Mouse (Mus musculus): ENCODE data around the gene Tubb3. TPM values are rescaled to one million over a fixed set of nuclear protein-coding genes. Genes with fewer than 3 reads are reported as not detected.
"Not testable (repeated sequence)": the region's sequence is repeated elsewhere in the genome, so short reads cannot be mapped to it uniquely, and the experiment has no call there.

Tubb3 gene
- polyA plus RNA-seq, 1 experiment = 3,474 TPM

DNA sequence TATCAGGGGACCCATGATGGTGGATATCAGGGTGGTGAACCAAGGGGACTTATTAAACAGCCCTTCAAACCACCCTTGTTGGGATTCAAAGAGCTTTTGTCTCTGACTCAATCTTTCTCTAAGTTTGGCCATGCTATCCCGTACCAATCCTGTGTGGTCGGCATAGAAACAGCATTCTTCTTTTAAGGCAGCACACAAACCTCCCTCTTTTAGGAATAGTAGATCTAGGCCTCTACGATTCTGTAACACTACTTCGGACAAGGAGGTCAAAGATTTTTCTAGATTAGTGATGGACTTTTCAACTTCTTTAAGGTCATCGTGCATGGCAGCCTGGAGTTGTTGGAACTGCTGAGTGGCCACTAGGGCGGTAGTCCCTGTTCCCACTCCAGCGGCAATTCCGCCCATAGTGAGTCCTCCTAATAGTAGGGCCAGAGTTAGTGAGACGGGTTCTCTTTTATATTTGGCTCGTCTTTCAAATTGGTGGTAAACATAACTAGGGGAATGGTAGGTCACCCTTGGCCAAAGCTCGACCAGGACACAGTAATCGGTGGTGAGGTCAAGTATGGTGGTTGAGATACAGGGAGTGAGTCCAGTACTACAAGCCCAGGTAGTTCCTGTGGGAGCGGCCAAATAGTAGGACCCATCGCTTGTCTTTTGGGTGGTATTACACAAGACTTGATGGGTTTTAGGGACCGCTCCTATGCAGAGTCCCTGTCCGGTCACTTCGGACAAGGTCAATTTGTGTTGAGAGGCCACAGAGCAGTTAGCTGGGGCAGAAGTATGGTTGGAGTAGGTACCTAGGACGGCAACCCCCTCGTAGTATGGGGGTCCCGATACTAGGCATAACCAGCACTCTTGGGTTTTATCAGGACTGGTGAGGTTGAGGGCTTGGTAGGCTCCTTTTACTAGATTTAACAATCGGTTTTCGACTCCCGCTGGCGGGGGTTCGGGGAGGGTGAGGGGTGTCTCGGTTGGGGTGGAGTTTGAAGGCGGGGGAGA lies 15.6 kb downstream of the Tubb3 start:
- DNase-seq (ENCODE audit: low read depth) = no peak

GRCm38 (mm10) chr8:123427639-123428275 lies 16.5 kb downstream of the Tubb3 start:
- no peak for DNase-seq (ENCODE audit: low read depth)
- TF ChIP-seq POLR2A (IDR thresholded peaks at IDR 0.05; ENCODE audit: borderline replicate concordance, extremely low read depth, insufficient read depth, insufficient read length, poor library complexity, severe bottlenecking) (no peak), CTCF (IDR thresholded peaks at IDR 0.05; ENCODE audit: borderline replicate concordance, extremely low read depth, insufficient read depth, insufficient read length) (no peak)

More for the DNA sequence above, 15.6 kb downstream of the Tubb3 start:
- TF ChIP-seq CTCF (IDR thresholded peaks at IDR 0.05; ENCODE audit: borderline replicate concordance, extremely low read depth, insufficient read depth, insufficient read length) = no peak
- no peak for TF ChIP-seq POLR2A (IDR thresholded peaks at IDR 0.05; ENCODE audit: borderline replicate concordance, extremely low read depth, insufficient read depth, insufficient read length, poor library complexity, severe bottlenecking)

GRCm38 (mm10) chr8:123428343-123428893 lies 17.2 kb downstream of the Tubb3 start:
- DNase-seq (ENCODE audit: low read depth) = no peak
- no peak for TF ChIP-seq CTCF (IDR thresholded peaks at IDR 0.05; ENCODE audit: borderline replicate concordance, extremely low read depth, insufficient read depth, insufficient read length)
- TF ChIP-seq POLR2A (IDR thresholded peaks at IDR 0.05; ENCODE audit: borderline replicate concordance, extremely low read depth, insufficient read depth, insufficient read length, poor library complexity, severe bottlenecking) = no peak

GRCm38 (mm10) chr8:123428939-123429721 lies 17.9 kb downstream of the Tubb3 start:
- TF ChIP-seq POLR2A (IDR thresholded peaks at IDR 0.05; ENCODE audit: borderline replicate concordance, extremely low read depth, insufficient read depth, insufficient read length, poor library complexity, severe bottlenecking) = no peak
- TF ChIP-seq CTCF (IDR thresholded peaks at IDR 0.05; ENCODE audit: borderline replicate concordance, extremely low read depth, insufficient read depth, insufficient read length) = no peak
- no peak for DNase-seq (ENCODE audit: low read depth)

DNA sequence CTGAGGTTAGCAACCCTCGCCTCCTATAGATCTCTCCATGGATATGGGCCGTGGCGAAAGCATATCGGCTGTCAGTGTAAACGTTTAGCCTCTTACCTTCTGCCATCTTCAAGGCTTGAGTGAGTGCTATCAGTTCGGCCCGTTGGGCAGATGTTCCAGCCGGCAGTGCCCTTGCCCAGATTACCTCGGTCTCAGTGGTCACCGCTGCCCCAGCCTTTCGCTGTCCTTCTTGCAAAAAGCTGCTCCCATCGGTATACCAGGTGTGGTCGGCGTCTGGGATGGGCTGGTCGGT lies 18.4 kb downstream of the Tubb3 start:
- DNase-seq (ENCODE audit: low read depth) = not testable (repeated sequence)

DNA sequence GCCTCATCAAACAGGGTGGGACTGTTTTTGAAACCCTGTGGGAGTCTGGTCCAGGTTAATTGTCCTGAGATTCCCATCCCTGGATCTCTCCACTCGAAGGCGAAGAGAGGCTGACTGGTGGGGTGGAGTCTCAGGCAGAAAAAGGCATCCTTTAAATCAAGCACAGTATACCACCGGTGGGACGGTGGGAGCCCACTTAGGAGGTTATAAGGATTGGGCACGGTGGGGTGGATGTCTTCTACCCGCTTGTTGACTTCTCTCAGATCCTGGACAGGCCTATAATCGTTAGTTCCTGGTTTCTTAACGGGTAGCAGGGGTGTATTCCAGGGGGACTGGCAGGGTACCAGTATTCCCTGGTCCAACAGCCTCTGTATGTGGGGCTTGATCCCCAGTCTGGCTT lies 19.7 kb downstream of the Tubb3 start:
- not testable (repeated sequence) for DNase-seq (ENCODE audit: low read depth)

GRCm38 (mm10) chr8:123431616-123432365 lies 20.6 kb downstream of the Tubb3 start:
- TF ChIP-seq POLR2A (IDR thresholded peaks at IDR 0.05; ENCODE audit: borderline replicate concordance, extremely low read depth, insufficient read depth, insufficient read length, poor library complexity, severe bottlenecking) (no peak), CTCF (IDR thresholded peaks at IDR 0.05; ENCODE audit: borderline replicate concordance, extremely low read depth, insufficient read depth, insufficient read length) (no peak)
- no peak for DNase-seq (ENCODE audit: low read depth)

GRCm38 (mm10) chr8:123432381-123432780 lies 21.2 kb downstream of the Tubb3 start:
- no peak for TF ChIP-seq CTCF (IDR thresholded peaks at IDR 0.05; ENCODE audit: borderline replicate concordance, extremely low read depth, insufficient read depth, insufficient read length)
- TF ChIP-seq POLR2A (IDR thresholded peaks at IDR 0.05; ENCODE audit: borderline replicate concordance, extremely low read depth, insufficient read depth, insufficient read length, poor library complexity, severe bottlenecking) = no peak
- no peak for DNase-seq (ENCODE audit: low read depth)

- DNase-seq (ENCODE audit: low read depth) = not testable (repeated sequence)
Measured at GRCm38 (mm10) chr8:123433241-123433974, 22.2 kb downstream of the Tubb3 start.

- TF ChIP-seq POLR2A (IDR thresholded peaks at IDR 0.05; ENCODE audit: borderline replicate concordance, extremely low read depth, insufficient read depth, insufficient read length, poor library complexity, severe bottlenecking) (no peak), CTCF (IDR thresholded peaks at IDR 0.05; ENCODE audit: borderline replicate concordance, extremely low read depth, insufficient read depth, insufficient read length) (no peak)
- DNase-seq (ENCODE audit: low read depth) = no peak
Measured at GRCm38 (mm10) chr8:123441788-123442187, 30.6 kb downstream of the Tubb3 start.

DNA sequence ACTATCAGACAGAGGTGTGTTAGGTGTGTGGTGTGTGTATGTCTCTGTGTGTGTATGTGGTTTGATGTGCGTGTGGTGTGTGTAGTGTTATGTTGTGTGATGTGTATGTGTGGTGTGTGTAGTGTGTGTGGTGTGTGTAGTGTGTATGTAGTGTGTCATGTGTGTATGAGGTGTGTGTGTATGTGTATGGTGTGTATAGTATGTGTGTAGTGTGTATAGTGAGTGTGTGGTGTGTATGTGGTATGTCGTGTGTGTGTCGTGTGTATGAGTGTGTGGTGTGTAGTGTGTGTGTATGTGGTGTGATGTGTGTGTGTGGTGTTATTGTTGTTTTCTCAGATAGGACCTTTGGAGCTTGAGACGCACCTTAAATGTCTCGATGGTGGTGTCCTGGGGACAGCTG lies 31.1 kb downstream of the Tubb3 start:
- DNase-seq (ENCODE audit: low read depth) = no peak
- TF ChIP-seq CTCF (IDR thresholded peaks at IDR 0.05; ENCODE audit: borderline replicate concordance, extremely low read depth, insufficient read depth, insufficient read length) = no peak
- TF ChIP-seq POLR2A (IDR thresholded peaks at IDR 0.05; ENCODE audit: borderline replicate concordance, extremely low read depth, insufficient read depth, insufficient read length, poor library complexity, severe bottlenecking) = no peak
